Mouse (Mus musculus): ENCODE measurements at regions not wholly inside any gene's neighbourhood (a gene's known extent, or its start where the extent isn't known, plus 50 kb on each side); places are given as distances from the start of the nearest gene placed in this dataset.

- DNase-seq (ENCODE audit: low spot score), result no peak
These were observed 61.7 kb upstream of the Gucy1a1 start for GRCm38 (mm10) chr3:82207321-82207720.

All from retina, embryonic 14.5 days (tissue).